Mouse (Mus musculus): ENCODE results near the gene Ssxb9.
"Not testable (repeated sequence)": the region's sequence is repeated elsewhere in the genome, so short reads cannot be mapped to it uniquely, and the experiment has no call there.

Gene Ssxb9

GRCm38 (mm10) chrX:8366678-8367077 lies at the start of gene Ssxb9:
Gene Ssxb9 (plus strand): TSS chrX:8366978.
- not testable (repeated sequence) for DNase-seq (ENCODE audit: low spot score in 2 of 2)

GRCm38 (mm10) chrX:8327124-8327523 lies 39.7 kb upstream of the Ssxb9 start, which contains the start of gene Ssxb10:
Gene Ssxb10 (plus strand): TSS chrX:8327424.
- DNase-seq (ENCODE audit: low spot score in 2 of 2) = no peak

GRCm38 (mm10) chrX:8413005-8413404 lies 46.2 kb downstream of the Ssxb9 start, which contains the start of gene Ssxb1:
Gene Ssxb1 (plus strand): TSS chrX:8413305.
- DNase-seq (ENCODE audit: low spot score in 2 of 2) = not testable (repeated sequence)

Measured in cerebellum, postnatal 4 days (tissue).